Mouse (Mus musculus) left cerebral cortex, postnatal 36 days (tissue): ENCODE data around the gene Olfr1164. TPM values are rescaled to one million over a fixed set of nuclear protein-coding genes. Genes with fewer than 3 reads are reported as not detected.

ENCODE experiments used
- DNase-seq, 2 experiments: peaks; one replicate each; pipeline ENCODE4 v3.0.0; 2021 to 2022; ENCODE audit warnings: low spot score in 2 of 2, mixed read lengths in 1 of 2
- intact Hi-C: fragments of 180-260 bp; cut with DNase I; formaldehyde crosslinking; loops from one replicate; pipeline ENCODE4 v1.15.1; 2025
- total RNA-seq, 2 experiments: library from RNA; stranded (reverse); gene quantifications; 2 replicates each; pipeline ENCODE4 v1.2.3; 2021

Gene Olfr1164
- not detected for total RNA-seq

DNA sequence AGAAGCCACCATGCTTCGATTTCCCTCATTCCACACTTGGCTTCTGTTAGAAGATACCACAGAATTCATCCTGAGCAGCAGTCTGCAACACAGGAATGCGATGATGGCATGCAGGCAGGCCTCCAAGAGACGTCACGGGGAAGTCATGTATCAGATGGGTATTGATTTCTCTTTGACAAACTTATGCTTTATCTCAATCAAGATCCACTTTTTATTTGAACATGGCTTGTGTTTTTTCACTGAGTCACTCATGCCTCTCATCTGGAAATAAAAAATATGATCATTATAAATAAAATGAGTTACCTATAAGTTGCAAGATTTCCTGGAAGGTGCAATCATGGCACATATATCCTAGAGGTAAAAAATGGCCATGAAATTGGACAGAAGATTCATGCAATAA is at the start of gene Olfr1164:
Olfr1164 (minus strand) TSS at position 101 of the 400 bp plus-strand sequence.
- intact Hi-C loops, result no loop called here

DNA sequence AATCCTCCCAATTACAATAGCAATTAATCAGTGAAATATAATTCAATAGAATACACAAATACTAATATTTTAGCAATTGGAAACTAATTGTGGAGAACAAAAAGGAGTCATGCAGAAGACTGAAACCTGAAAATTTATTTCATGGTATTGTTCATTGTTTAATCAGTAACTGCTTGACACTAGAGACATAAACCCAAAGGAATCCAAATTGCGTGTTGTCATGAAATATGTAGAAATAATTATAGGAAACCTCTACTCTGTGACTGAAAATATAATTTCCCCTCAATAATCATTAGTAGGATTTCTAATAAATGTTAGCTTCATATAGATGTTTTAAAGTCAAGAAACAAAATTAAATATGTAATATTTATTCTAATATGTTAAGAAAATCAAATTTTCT is 34.4 kb upstream of the Olfr1164 start, which contains the start of gene Olfr1166:
Olfr1166 (minus strand) TSS at position 101 of the 400 bp plus-strand sequence.
- intact Hi-C loops, result no loop called here
- no peak for DNase-seq

More for the DNA sequence above, at the start of gene Olfr1164:
- no peak for DNase-seq

DNA sequence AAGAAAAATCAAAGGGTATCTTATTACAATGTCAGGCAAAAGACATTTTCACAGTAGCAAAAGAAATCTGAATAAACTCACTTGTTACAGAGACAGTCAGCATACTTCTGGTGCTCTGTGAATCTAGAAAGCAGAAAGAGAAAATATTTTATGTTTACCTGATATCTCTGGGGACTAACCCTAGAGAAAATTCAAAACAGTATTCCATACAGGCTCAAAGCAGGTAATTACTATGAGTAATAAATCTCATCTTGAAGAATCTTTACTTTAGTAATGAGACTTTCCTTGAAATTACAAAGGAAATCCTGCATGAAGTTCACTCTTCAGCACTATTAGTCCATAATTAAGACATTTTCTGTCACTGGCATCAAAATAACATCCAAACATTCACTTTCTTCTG is 22.0 kb downstream of the Olfr1164 start, which contains the start of gene Olfr1163:
Olfr1163 (minus strand) TSS at position 101 of the 400 bp plus-strand sequence.
- intact Hi-C loops, result no loop called here
- no peak for DNase-seq

DNA sequence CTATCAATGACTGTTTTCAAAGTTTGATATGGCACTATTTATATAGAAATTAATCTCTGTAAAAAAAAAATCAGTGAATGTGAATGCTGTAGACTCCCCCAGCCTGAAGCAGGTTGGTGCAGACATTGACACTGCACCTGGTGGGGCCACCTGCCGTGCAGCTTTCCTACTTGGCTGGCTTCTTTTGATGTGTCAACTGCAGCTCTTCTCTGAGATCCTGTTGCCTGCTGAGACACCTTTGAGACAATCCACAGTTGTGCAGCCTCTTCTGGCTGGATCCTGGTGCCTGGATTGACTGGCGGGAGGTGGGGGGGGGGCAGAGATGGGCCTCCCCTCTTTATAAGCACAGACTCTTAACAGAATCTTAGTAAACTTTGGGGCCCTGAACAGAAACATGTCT is 30.2 kb downstream of the Olfr1164 start:
- DNase-seq, result no peak
- intact Hi-C loops, result no loop called here

DNA sequence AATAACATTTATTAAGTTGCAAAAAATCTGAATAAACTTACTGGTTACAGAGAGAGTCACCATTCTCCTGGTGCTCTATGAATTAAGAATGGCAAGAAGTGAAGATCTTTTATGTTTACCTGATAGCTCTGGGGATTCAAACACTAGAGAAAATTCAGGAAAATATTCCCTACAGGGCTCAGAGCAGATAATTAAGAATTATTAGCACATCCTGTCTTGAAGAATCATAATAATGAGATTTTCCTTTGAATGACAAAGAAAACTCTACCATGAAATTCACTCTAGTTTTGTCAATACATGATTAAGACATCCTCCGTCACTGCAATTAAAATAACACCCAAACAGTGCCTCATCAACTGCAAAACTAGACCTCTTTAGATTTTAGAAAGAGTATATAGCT is 42.7 kb downstream of the Olfr1164 start, which contains the start of gene Olfr1162:
Olfr1162 (minus strand) TSS at position 101 of the 400 bp plus-strand sequence.
- DNase-seq, result no peak

More for the DNA sequence above, 42.7 kb downstream of the Olfr1164 start, which contains the start of gene Olfr1162:
- intact Hi-C loops, result no loop called here

Other genes starting within 250 kb of the Olfr1164 start
- not detected for gene Olfr1150-ps1, start 250.0 kb downstream of the Olfr1164 start, total RNA-seq
- gene Olfr1151, start 238.1 kb downstream of the Olfr1164 start, total RNA-seq, result not detected
- gene Olfr1152, start 227.5 kb downstream of the Olfr1164 start, total RNA-seq, result not detected
- not detected for gene Olfr1153, start 199.0 kb downstream of the Olfr1164 start, total RNA-seq
- not detected for gene Olfr1154, start 188.8 kb downstream of the Olfr1164 start, total RNA-seq
- not detected for gene Olfr1155, start 148.8 kb downstream of the Olfr1164 start, total RNA-seq
- gene Olfr1156, start 140.9 kb downstream of the Olfr1164 start, total RNA-seq, result not detected
- gene Olfr1157, start 125.7 kb downstream of the Olfr1164 start, total RNA-seq, result not detected
- not detected for gene Olfr74, start 119.3 kb downstream of the Olfr1164 start, total RNA-seq
- gene Olfr1158, start 103.9 kb downstream of the Olfr1164 start, total RNA-seq, result not detected
- not detected for gene Olfr1160, start 85.7 kb downstream of the Olfr1164 start, total RNA-seq
- gene Olfr1161, start 71.2 kb downstream of the Olfr1164 start, total RNA-seq, result not detected
- not detected for gene Olfr73, start 56.3 kb downstream of the Olfr1164 start, total RNA-seq
- not detected for gene Olfr1162, start 42.8 kb downstream of the Olfr1164 start, total RNA-seq
- not detected for gene Olfr1163, start 22.1 kb downstream of the Olfr1164 start, total RNA-seq
- gene Olfr1166, start 34.3 kb upstream of the Olfr1164 start, total RNA-seq, result not detected
- not detected for gene Olfr1167, start 61.2 kb upstream of the Olfr1164 start, total RNA-seq
- not detected for gene Olfr1168, start 87.9 kb upstream of the Olfr1164 start, total RNA-seq
- gene Olfr1170, start 134.4 kb upstream of the Olfr1164 start, total RNA-seq, result not detected
- not detected for gene Olfr1173, start 185.9 kb upstream of the Olfr1164 start, total RNA-seq
- not detected for gene Olfr1174-ps, start 221.2 kb upstream of the Olfr1164 start, total RNA-seq
- not detected for gene Olfr1175-ps, start 233.2 kb upstream of the Olfr1164 start, total RNA-seq
- not detected for gene Olfr1176, start 242.8 kb upstream of the Olfr1164 start, total RNA-seq